Mouse (Mus musculus): ENCODE data around the gene Gh. TPM values are rescaled to one million over a fixed set of nuclear protein-coding genes. Genes with fewer than 3 reads are reported as not detected.

Gh gene
- polyA plus RNA-seq, 1 experiment from 2014 or later, result not detected

DNA sequence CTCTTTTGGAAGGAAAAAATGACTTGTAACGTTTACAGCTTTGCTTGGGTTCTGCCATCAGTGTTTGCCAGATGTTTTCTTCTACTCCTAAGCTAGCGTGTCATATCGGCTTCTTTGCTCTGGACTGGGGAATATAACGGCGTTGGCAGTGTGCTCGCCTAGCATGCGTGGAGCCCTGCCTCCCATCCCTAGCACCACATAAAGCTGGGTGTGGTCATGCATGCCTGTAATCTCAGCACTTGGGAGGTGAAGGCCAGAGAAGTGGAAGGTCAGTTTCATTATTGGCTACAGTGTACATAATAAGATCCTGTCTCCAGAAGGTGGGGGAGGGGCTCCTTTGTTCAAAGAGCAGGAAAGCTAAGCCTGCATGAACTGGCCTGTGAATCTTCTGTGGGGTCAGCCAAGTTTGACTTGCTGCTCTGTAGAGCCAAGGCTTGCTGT, 26.7 kb downstream of the Gh start:
- 88% methylated on average over 7 of the region's 7 CpGs for WGBS
- Histone ChIP-seq H3K9ac (no peak overlapping the region), H3K4me2 (no peak overlapping the region), H3K9me3 (no peaks in the 10 kb centered on the region), H3K36me3 (no peaks in the 10 kb centered on the region), H3K4me1 (replicated peaks) (peaks cover 38% of the 10 kb centered on the region), H3K27me3 (no peaks in the 10 kb centered on the region), H3K4me3 (no peak overlapping the region), H3K27ac (no peak overlapping the region)
- ATAC-seq (ENCODE audit: low FRiP score), result no peak

DNA sequence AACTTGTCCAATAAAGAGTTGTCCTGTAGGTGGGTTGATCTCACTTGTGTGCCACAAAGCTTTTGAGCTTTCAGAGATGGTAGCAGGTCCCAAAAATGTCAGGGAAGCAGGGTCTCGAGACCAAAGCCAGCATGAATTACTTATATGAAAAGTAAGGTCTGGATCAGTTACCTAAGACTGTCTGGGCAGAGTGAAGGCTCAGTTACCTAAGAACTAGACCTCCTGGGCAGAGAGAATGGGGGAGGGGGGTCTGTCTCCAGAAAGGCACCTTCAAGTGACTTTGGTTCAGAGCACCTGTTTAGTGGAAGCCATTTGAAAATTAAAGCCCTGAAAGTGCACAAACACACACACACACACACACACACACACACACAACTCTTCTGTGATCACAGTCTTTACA, 27.3 kb downstream of the Gh start:
- no peak overlapping the region for H3K27ac ChIP-seq
- H3K9me3 ChIP-seq, result no peaks in the 10 kb centered on the region
- H3K9ac ChIP-seq, result no peak overlapping the region
- H3K27me3 ChIP-seq, result no peaks in the 10 kb centered on the region
- H3K36me3 ChIP-seq, result no peaks in the 10 kb centered on the region
- H3K4me2 ChIP-seq, result no peak overlapping the region
- 81% methylated on average over 1 of the region's 1 CpGs for WGBS
- ATAC-seq (ENCODE audit: low FRiP score), result no peak
- H3K4me1 ChIP-seq (replicated peaks), result peaks cover 41% of the 10 kb centered on the region
- H3K4me3 ChIP-seq, result no peak overlapping the region

GRCm38 (mm10) chr11:106273811-106274210, 27.9 kb downstream of the Gh start:
- Histone ChIP-seq H3K9ac (no peak overlapping the region), H3K4me3 (peak overlapping the region; percentile 98; the same call in 1 of the 2 replicates), H3K27me3 (no peaks in the 10 kb centered on the region), H3K4me1 (replicated peaks) (peaks cover 46% of the 10 kb centered on the region), H3K9me3 (no peaks in the 10 kb centered on the region), H3K4me2 (peak overlapping the region; percentile 83; the same call in 1 of the 2 replicates), H3K36me3 (no peaks in the 10 kb centered on the region), H3K27ac (no peak overlapping the region)
- 94% methylated on average over 6 of the region's 6 CpGs for WGBS
- ATAC-seq (ENCODE audit: low FRiP score), result no peak

GRCm38 (mm10) chr11:106273311-106273684, 28.4 kb downstream of the Gh start:
- peak; percentile 33 for ATAC-seq (ENCODE audit: low FRiP score)
- no peaks in the 10 kb centered on the region for H3K27me3 ChIP-seq
- peak overlapping the region; percentile 97 for H3K9ac ChIP-seq
- peaks cover 52% of the 10 kb centered on the region for H3K4me1 ChIP-seq (replicated peaks)
- H3K9me3 ChIP-seq, result no peaks in the 10 kb centered on the region
- H3K36me3 ChIP-seq, result no peaks in the 10 kb centered on the region
- peak overlapping the region; percentile 93 for H3K27ac ChIP-seq
- 17% methylated on average over 16 of the region's 16 CpGs for WGBS
- peak overlapping the region; percentile 83 for H3K4me2 ChIP-seq
- H3K4me3 ChIP-seq, result peak overlapping the region; percentile 98

GRCm38 (mm10) chr11:106272644-106273310, 28.9 kb downstream of the Gh start, which contains the start of gene Smarcd2:
Gene Smarcd2 (minus strand): TSS chr11:106272972.
- Histone ChIP-seq H3K9me3 (no peaks in the 10 kb centered on the region), H3K27ac (peak within 1 kb of the TSS; percentile 93), H3K4me3 (peak within 1 kb of the TSS; percentile 98), H3K27me3 (no peaks in the 10 kb centered on the region), H3K4me2 (peak within 1 kb of the TSS; percentile 83), H3K36me3 (no peaks in the 10 kb centered on the region), H3K4me1 (replicated peaks) (peaks cover 57% of the 10 kb centered on the region), H3K9ac (peak within 1 kb of the TSS; percentile 97)
- WGBS, result under 1% methylated on average over 71 of the region's 72 CpGs
- peak; percentile 93 for ATAC-seq (ENCODE audit: low FRiP score)

DNA sequence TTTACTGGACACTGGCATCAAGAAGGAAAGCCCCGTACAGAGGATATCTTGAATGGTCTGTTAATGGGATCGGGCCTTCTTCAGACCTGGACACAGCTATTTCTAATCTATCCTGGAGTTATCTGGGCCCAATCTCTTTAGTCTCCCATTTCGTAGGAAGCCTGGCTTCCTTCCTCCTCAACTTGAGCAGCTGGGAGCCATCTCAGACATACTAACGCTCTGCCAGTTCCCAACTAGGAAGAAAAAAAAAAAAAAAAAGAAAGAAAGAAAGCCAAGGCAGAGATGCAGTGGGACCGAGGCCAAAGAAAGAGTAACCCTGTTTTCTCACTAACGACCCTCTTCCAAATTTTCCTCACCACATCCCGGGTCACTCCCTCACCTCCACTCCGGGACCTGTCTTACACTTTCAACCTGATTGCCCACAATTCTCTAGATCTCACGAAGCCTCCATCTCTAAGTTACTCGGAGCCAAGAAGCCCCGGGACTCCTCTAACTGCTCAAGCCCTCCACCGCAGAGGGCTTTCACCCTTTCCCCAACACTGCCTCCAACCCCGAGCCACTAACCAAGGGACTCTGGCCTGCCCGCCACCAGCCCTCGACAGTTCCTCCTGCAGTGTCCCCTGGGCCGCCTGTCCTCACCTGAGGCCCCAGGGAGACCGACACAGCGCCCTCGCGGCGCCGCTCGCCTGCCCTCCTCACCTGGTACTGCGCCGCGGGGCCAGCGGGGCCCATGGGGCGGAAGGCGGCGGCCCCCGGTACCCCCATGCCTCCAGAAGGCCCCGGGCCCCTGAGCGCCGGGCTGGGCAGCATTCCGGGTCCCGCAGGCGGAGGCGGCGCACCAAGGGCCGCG, 29.6 kb downstream of the Gh start:
- peak overlapping the region; percentile 98 for H3K4me3 ChIP-seq
- peak; percentile 39 for ATAC-seq (ENCODE audit: low FRiP score)
- 3% methylated on average over 28 of the region's 41 CpGs for WGBS
- H3K9ac ChIP-seq, result peak overlapping the region; percentile 97
- peaks cover 4% of the 10 kb centered on the region for H3K36me3 ChIP-seq
- peak overlapping the region; percentile 93 for H3K27ac ChIP-seq
- peaks cover 64% of the 10 kb centered on the region for H3K4me1 ChIP-seq (replicated peaks)
- H3K27me3 ChIP-seq, result no peaks in the 10 kb centered on the region
- H3K9me3 ChIP-seq, result no peaks in the 10 kb centered on the region
- H3K4me2 ChIP-seq, result peak overlapping the region; percentile 83

- H3K4me1 ChIP-seq (replicated peaks), result peaks cover 67% of the 10 kb centered on the region
- H3K9ac ChIP-seq, result peak overlapping the region; percentile 97
- H3K27ac ChIP-seq, result peak overlapping the region; percentile 93
- peak overlapping the region; percentile 98 for H3K4me3 ChIP-seq
- no peaks in the 10 kb centered on the region for H3K27me3 ChIP-seq
- ATAC-seq (ENCODE audit: low FRiP score), result no peak
- peaks cover 11% of the 10 kb centered on the region for H3K36me3 ChIP-seq
- no peaks in the 10 kb centered on the region for H3K9me3 ChIP-seq
- peak overlapping the region; percentile 83 for H3K4me2 ChIP-seq
- 46% methylated on average over 5 of the region's 5 CpGs for WGBS
These were observed 30.4 kb downstream of the Gh start for GRCm38 (mm10) chr11:106271131-106271793.

- no peaks in the 10 kb centered on the region for H3K27me3 ChIP-seq
- peak overlapping the region; percentile 7 for H3K4me3 ChIP-seq
- H3K27ac ChIP-seq, result peak overlapping the region; percentile 90
- peak overlapping the region; percentile 65 for H3K9ac ChIP-seq
- ATAC-seq (ENCODE audit: low FRiP score), result no peak
- peaks cover 61% of the 10 kb centered on the region for H3K4me1 ChIP-seq (replicated peaks)
- no peaks in the 10 kb centered on the region for H3K9me3 ChIP-seq
- 30% methylated on average over 3 of the region's 3 CpGs for WGBS
- H3K36me3 ChIP-seq, result peaks cover 33% of the 10 kb centered on the region
- peak overlapping the region; percentile 37 for H3K4me2 ChIP-seq
These were observed 32.6 kb downstream of the Gh start for GRCm38 (mm10) chr11:106269060-106269431.

DNA sequence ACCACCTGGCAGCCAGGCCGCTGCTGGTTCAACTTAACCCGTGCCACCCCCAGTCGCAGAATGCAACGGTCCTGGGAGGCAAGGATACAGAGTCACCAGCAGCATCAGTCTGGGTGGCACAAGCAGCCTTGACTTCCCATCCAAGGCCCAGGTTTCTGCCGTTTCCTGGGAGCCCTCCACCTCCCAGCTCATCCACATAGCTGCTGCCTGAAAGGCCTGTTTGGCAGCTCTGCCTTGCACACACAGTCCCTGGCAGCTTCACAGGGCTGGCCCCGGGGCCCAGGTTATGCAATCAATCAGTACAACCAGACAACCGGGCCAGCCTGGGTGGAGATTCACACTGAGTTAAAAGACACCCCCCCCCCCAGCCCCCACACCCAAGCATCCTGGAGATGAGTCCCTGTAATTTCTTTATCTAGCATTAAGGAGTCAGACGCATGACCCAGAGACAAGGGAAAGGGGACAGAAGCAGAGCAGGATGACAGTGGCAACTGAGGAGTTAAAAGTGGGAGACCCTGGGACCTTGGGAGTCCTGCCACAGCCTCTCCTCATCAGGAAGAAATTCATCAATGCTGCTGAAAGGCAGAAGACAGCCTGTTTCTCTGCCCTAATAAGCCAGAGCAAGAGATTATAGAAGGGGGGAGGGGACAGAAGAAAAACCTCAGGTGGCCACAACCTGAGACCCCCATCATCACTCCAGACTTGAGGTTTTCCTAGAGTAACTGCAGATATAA, 33.2 kb downstream of the Gh start:
- Histone ChIP-seq H3K27me3 (no peaks in the 10 kb centered on the region), H3K4me2 (peak overlapping the region; percentile 37), H3K9ac (peak overlapping the region; percentile 65)

GRCm38 (mm10) chr11:106267871-106268270, 33.8 kb downstream of the Gh start:
- Histone ChIP-seq H3K4me2 (peak overlapping the region; percentile 37), H3K4me3 (no peak overlapping the region; the same call in 1 of the 2 replicates)
- 48% methylated on average over 5 of the region's 5 CpGs for WGBS

More for the DNA sequence above, 33.2 kb downstream of the Gh start:
- Histone ChIP-seq H3K4me1 (replicated peaks) (peaks cover 57% of the 10 kb centered on the region), H3K36me3 (peaks cover 39% of the 10 kb centered on the region), H3K27ac (peak overlapping the region; percentile 90), H3K9me3 (no peaks in the 10 kb centered on the region), H3K4me3 (peak overlapping the region; percentile 7)
- no peak for ATAC-seq (ENCODE audit: low FRiP score)
- WGBS, result 46% methylated on average over 8 of the region's 8 CpGs

GRCm38 (mm10) chr11:106267311-106267852, 34.3 kb downstream of the Gh start:
- Histone ChIP-seq H3K9ac (peak overlapping the region; percentile 65; the same call in 1 of the 2 replicates), H3K4me2 (peak overlapping the region; percentile 37), H3K4me3 (0 out of 2 replicates have a peak overlapping the region, but pooled peaks have one; percentile 11), H3K36me3 (peaks cover 50% of the 10 kb centered on the region), H3K4me1 (replicated peaks) (peaks cover 52% of the 10 kb centered on the region), H3K9me3 (no peaks in the 10 kb centered on the region), H3K27me3 (no peaks in the 10 kb centered on the region), H3K27ac (peak overlapping the region; percentile 90)
- ATAC-seq (ENCODE audit: low FRiP score), result no peak; the same call in 1 of the 2 replicates
- WGBS, result 72% methylated on average over 15 of the region's 15 CpGs

More at GRCm38 (mm10) chr11:106267871-106268270, 33.8 kb downstream of the Gh start:
- Histone ChIP-seq H3K9ac (peak overlapping the region; percentile 65; the same call in 1 of the 2 replicates), H3K4me1 (replicated peaks) (peaks cover 52% of the 10 kb centered on the region), H3K9me3 (no peaks in the 10 kb centered on the region), H3K27ac (peak overlapping the region; percentile 90), H3K36me3 (peaks cover 45% of the 10 kb centered on the region), H3K27me3 (no peaks in the 10 kb centered on the region)
- no peak for ATAC-seq (ENCODE audit: low FRiP score)

Data from hindbrain, embryonic 13.5 days (tissue).